Mouse (Mus musculus) heart, adult 2 months (tissue): ENCODE measurements at regions not wholly inside any gene's neighbourhood (a gene's known extent, or its start where the extent isn't known, plus 50 kb on each side); places are given as distances from the start of the nearest gene placed in this dataset.

Experiments
- DNase-seq, 2 experiments: peaks; one replicate each; pipeline ENCODE4 v3.0.0; 2021
- H3K27ac ChIP-seq: fragments of 200-600 bp; 2 replicates; pipeline ENCODE4 v1.8.1; 2022
- H3K27me3 ChIP-seq: fragments of 200-500 bp; 2 replicates; pipeline ENCODE4 v1.6.1; 2012; ENCODE audit warnings: mild to moderate bottlenecking, low read length, inconsistent platforms, mixed read lengths; ENCODE audit not compliant: control insufficient read depth, insufficient read depth
- H3K36me3 ChIP-seq: fragments of 200-500 bp; 2 replicates; pipeline ENCODE4 v1.6.1; 2012; ENCODE audit warnings: low read length, inconsistent platforms; ENCODE audit not compliant: control insufficient read depth, insufficient read depth
- H3K4me1 ChIP-seq: fragments of 200-500 bp; 2 replicates; pipeline ENCODE4 v1.6.1; 2011; ENCODE audit warnings: low read length; ENCODE audit not compliant: control insufficient read depth, insufficient read depth
- H3K4me3 ChIP-seq: fragments of 200-600 bp; 2 replicates; pipeline ENCODE4 v1.8.1; 2022
- H3K79me2 ChIP-seq: fragments of 200-500 bp; replicated peaks from 2 replicates; pipeline ENCODE4 v1.6.1; 2012; ENCODE audit warnings: mild to moderate bottlenecking, inconsistent platforms, low read length, moderate library complexity, mixed read lengths; ENCODE audit not compliant: control insufficient read depth, insufficient read depth
- H3K9ac ChIP-seq: fragments of 200-500 bp; 2 replicates; pipeline ENCODE4 v1.6.1; 2012; ENCODE audit warnings: low read depth, mild to moderate bottlenecking, control low read depth, inconsistent platforms, low read length, mixed read lengths
- CTCF ChIP-seq: fragments of 200-600 bp; IDR thresholded peaks from 2 replicates; pipeline ENCODE4 v1.8.1; 2022; ENCODE audit warnings: antibody characterized with exemption, mild to moderate bottlenecking, moderate library complexity
- EP300 ChIP-seq: fragments of 200-500 bp; IDR thresholded peaks from 2 replicates; pipeline ENCODE4 v1.6.1; 2011; ENCODE audit warnings: low read depth, low read length, control low read depth; ENCODE audit not compliant: insufficient read depth
- POLR2A ChIP-seq: fragments of 200-500 bp; IDR thresholded peaks from 2 replicates; pipeline ENCODE4 v1.6.1; 2011; ENCODE audit warnings: mild to moderate bottlenecking, low read depth, low read length, control low read depth; ENCODE audit not compliant: insufficient read depth
- WGBS: fragments of 180-500 bp; shearing (Covaris S2); methylation state at CpG from one replicate; pipeline ENCODE4 v1.1.7; 2018; 5-methylcytosine and 5-hydroxymethylcytosine counted together
- intact Hi-C: fragments of 180-260 bp; cut with DNase I; formaldehyde crosslinking; loops from one replicate; pipeline ENCODE4 v1.15.1; 2025

DNA sequence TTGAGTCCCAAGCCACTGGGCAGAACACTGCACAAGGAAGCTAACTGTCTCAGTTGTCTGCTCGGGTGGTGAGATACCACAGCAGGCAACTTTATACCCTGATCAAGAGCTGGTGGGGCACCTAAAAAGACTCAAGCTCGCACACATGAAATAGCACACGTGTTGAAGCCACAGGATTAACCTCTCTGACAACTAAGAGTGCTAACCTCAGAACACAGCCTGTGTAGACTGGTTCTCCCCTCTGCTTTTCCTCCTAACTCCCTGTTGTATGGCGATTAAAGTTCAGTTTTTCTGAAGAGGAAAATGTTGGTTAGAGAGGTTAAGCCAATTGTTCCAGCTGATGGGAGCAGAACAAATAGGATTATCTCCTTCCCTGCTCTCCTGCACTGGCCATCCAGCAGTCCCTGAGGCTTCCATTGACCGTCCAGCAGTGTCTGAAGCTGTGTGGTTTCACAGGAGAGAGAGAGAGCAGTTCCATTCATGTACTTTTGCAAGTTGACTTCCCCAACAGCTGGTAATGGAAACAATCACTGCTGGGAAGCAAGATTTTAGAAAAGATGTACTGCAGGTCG, 239.6 kb upstream of the Kif2a start:
- Histone ChIP-seq H3K4me3 (no peak overlapping the region), H3K4me1 (no peaks in the 10 kb centered on the region), H3K27ac (no peak overlapping the region), H3K79me2 (no peaks in the 10 kb centered on the region), H3K36me3 (no peaks in the 10 kb centered on the region), H3K27me3 (no peaks in the 10 kb centered on the region), H3K9ac (no peak overlapping the region)
- DNase-seq, result no peak
- WGBS, result 65% methylated on average over 6 of the region's 6 CpGs
- no peak for TF ChIP-seq EP300
- no peak for TF ChIP-seq CTCF
- TF ChIP-seq POLR2A, result no peak
- intact Hi-C loops, result no loop called here

DNA sequence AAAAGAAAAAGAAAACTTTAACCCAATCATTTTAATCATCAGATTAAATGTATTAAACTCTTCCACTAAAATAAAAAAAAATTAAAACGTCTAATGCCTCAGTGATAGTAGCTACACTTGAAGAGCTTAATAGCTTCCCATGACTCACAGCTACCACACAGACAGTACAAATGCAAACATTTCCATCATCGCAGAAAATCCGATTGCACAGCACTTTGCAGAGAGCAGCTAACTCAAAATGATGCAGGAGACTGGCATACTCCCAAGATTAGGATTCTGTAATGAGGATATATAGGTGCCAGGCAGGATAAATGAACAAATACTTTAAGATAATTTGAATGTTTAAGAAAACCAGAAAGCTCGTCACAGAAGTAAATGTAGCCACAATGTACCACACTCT, 238.3 kb upstream of the Kif2a start:
- no peak for DNase-seq
- TF ChIP-seq EP300 (no peak), CTCF (no peak), POLR2A (no peak)

DNA sequence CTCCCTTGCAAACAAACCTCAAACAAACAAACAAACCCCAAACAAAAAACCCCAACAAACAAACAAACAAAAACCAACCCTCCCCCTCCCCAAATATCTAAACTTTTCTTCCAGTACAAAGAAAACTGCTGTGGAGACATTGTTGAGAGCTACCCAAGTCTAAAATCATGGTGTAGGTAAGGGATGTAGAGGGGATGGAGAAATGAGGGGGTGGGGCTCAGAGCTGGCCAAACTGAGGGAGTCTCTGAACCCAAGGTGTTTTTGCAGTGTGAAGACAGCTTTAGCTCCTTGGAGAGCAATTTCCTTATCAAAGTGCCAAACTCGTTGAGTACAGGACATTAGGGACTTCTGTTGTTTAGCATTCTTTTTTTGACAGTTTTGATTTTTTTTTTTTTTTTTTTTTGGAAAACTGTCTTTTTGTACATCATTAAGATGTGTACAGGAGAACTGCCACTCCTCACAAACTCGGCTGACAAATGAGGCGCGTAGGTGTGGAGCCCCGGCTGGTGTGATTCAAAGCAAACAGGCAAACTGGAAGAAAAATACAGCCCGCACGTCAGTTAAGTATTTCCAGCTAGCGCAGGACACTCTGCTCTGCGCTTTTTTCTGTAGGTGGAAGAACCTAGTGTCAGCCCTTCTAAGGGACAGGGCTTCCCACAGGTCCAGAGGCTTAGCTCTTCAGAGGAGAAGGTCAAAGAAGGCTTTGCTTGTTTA, 226.0 kb upstream of the Kif2a start:
- no peak for DNase-seq
- no peaks in the 10 kb centered on the region; the same call in 1 of the 2 replicates for H3K27me3 ChIP-seq
- TF ChIP-seq EP300 (no peak), CTCF (no peak), POLR2A (no peak)
- H3K36me3 ChIP-seq, result no peaks in the 10 kb centered on the region
- H3K9ac ChIP-seq, result no peak overlapping the region
- 35% methylated on average over 9 of the region's 9 CpGs for WGBS
- H3K4me1 ChIP-seq, result no peaks in the 10 kb centered on the region
- no peaks in the 10 kb centered on the region for H3K79me2 ChIP-seq
- H3K27ac ChIP-seq, result no peak overlapping the region
- intact Hi-C loops, result no loop called here
- no peak overlapping the region for H3K4me3 ChIP-seq

More for the DNA sequence above, 238.3 kb upstream of the Kif2a start:
- Histone ChIP-seq H3K27ac (no peak overlapping the region), H3K9ac (no peak overlapping the region), H3K36me3 (no peaks in the 10 kb centered on the region), H3K79me2 (no peaks in the 10 kb centered on the region), H3K4me3 (no peak overlapping the region), H3K27me3 (no peaks in the 10 kb centered on the region), H3K4me1 (no peaks in the 10 kb centered on the region)
- WGBS, result 77% methylated on average over 4 of the region's 4 CpGs
- intact Hi-C loops, result no loop called here

DNA sequence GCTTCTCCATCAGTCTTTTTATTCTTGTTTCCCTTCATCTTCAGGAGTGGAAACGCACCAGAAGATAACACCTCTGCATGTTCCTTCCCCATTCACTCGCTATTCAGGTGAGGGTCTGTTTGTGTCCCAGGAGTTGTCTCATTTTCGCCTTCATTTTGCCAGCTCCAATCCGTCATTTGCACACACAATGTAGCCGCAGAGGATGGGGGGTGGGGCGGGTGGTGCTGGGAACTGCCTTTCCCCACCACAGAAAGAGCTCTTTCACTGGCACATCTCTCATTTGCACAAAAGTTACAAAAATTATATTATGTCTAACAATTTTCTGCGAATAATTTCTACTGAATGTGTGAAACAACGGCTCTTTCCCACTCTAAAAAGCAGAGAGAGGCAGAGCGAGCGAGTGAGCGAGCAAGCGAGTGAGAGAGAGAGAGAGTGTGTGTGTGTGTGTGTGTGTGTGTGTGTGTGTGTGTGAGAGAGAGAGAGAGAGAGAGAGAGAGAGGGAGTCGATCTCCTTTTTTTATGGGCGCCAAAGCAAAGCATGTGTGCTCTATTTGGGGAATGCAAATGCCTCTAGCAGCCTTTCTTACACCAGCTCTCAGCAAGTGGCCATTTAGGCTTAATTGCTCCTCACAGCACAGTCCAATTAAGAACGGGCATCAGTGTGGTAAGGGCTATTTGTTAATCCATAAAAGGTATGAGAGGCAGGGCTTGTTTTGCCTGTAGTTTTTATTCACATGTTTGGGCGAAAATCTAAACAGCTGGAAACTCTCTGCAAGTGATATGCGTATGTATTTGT, 225.2 kb upstream of the Kif2a start:
- TF ChIP-seq EP300 (no peak), POLR2A (no peak), CTCF (no peak)
- Histone ChIP-seq H3K4me3 (no peak overlapping the region), H3K36me3 (no peaks in the 10 kb centered on the region), H3K4me1 (no peaks in the 10 kb centered on the region), H3K27ac (no peak overlapping the region), H3K9ac (no peak overlapping the region), H3K27me3 (no peaks in the 10 kb centered on the region; the same call in 1 of the 2 replicates), H3K79me2 (no peaks in the 10 kb centered on the region)
- intact Hi-C loops, result no loop called here
- WGBS, result 41% methylated on average over 17 of the region's 17 CpGs
- DNase-seq, result no peak

DNA sequence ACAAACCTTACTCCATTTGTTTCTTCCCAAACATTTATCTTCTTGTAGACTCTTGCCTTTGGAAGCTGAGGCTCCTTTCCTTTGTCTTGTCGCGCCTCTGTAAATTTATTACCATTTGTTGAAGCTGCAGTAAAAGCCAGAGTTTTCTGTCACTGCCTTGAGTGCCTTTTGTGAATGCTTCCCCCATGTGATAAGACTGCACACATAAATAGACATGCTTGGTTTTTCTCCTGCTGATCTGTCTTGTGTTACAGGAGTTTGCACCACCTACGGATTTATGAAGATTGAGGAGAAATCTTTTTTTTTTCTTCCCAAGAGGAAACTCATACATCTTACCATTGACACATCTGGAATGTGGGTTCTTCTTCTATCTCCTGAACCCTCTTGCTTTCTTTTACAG, 222.2 kb upstream of the Kif2a start:
- Histone ChIP-seq H3K4me3 (no peak overlapping the region), H3K9ac (no peak overlapping the region), H3K36me3 (no peaks in the 10 kb centered on the region), H3K27me3 (no peaks in the 10 kb centered on the region), H3K4me1 (no peaks in the 10 kb centered on the region), H3K79me2 (no peaks in the 10 kb centered on the region), H3K27ac (no peak overlapping the region)
- TF ChIP-seq CTCF, result no peak
- TF ChIP-seq POLR2A, result no peak
- TF ChIP-seq EP300, result no peak
- no peak for DNase-seq
- intact Hi-C loops, result no loop called here
- WGBS, result 63% methylated on average over 3 of the region's 3 CpGs

DNA sequence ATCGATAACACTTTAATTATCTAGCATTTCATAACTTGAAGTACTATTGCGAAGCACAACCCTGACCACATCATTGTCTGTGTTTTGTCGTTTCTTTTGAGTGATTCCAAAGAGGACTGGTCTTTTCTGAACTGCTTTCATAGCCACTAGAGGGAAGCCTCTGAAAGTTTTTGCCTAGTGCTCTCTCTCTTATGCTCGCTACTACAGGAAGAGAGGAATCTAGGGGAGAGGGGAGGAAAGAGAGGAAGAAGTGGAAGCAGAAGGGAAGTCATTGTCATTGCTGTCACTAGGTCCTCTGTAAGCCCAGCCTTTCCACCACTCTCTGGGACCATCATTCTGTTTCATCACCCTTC, 217.1 kb upstream of the Kif2a start:
- intact Hi-C loops, result no loop called here
- H3K4me1 ChIP-seq, result no peaks in the 10 kb centered on the region
- H3K27ac ChIP-seq, result no peak overlapping the region
- no peak for TF ChIP-seq CTCF
- TF ChIP-seq POLR2A, result no peak
- no peak for TF ChIP-seq EP300
- no peaks in the 10 kb centered on the region for H3K36me3 ChIP-seq
- DNase-seq, result no peak
- no peak overlapping the region for H3K9ac ChIP-seq
- WGBS, result 44% methylated on average over 4 of the region's 4 CpGs
- H3K4me3 ChIP-seq, result no peak overlapping the region
- H3K79me2 ChIP-seq, result no peaks in the 10 kb centered on the region
- H3K27me3 ChIP-seq, result no peaks in the 10 kb centered on the region
